Mouse (Mus musculus) forebrain, embryonic 14.5 days (tissue): ENCODE measurements around the gene Tmem72. TPM values are rescaled to one million over a fixed set of nuclear protein-coding genes. Genes with fewer than 3 reads are reported as not detected.

ENCODE experiments used
- ATAC-seq: fragments of 200-750 bp; cut with Nextera tagmentation; 2 replicates; pipeline ENCODE4 v1.8.0; 2017; ENCODE audit warnings: mild to moderate bottlenecking, moderate library complexity
- DNase-seq: peaks from one replicate; pipeline ENCODE4 v3.0.0-alpha.2; 2015; ENCODE audit warnings: low spot score
- H3K27ac ChIP-seq: fragments of 300-500 bp; sonication (generic); 2 replicates; pipeline ENCODE4 v1.5.1; 2014; ENCODE audit warnings: low read depth, mild to moderate bottlenecking, control low read depth, low read length, moderate library complexity
- H3K27me3 ChIP-seq: fragments of 300-500 bp; sonication (generic); replicated peaks from 2 replicates; pipeline ENCODE4 v1.6.1; 2014; ENCODE audit warnings: low read length, control low read depth, mixed read lengths; ENCODE audit not compliant: control insufficient read depth, insufficient read depth
- H3K36me3 ChIP-seq: fragments of 300-500 bp; sonication (generic); 2 replicates; pipeline ENCODE4 v1.6.1; 2014; ENCODE audit warnings: low read length, control low read depth; ENCODE audit not compliant: control insufficient read depth, insufficient read depth
- H3K4me1 ChIP-seq: fragments of 300-500 bp; sonication (generic); 2 replicates; pipeline ENCODE4 v1.6.1; 2014; ENCODE audit warnings: antibody characterized with exemption, low read length, control low read depth; ENCODE audit not compliant: control insufficient read depth, insufficient read depth
- H3K4me2 ChIP-seq: fragments of 300-500 bp; sonication (generic); 2 replicates; pipeline ENCODE4 v1.6.1; 2014; ENCODE audit warnings: mild to moderate bottlenecking, control low read depth, low read length
- H3K4me3 ChIP-seq: fragments of 300-500 bp; sonication (generic); 2 replicates; pipeline ENCODE4 v1.5.1; 2014; ENCODE audit warnings: low read depth, low read length, control low read depth
- H3K9ac ChIP-seq: fragments of 300-500 bp; sonication (generic); 2 replicates; pipeline ENCODE4 v1.6.1; 2014; ENCODE audit warnings: mild to moderate bottlenecking, low read length, control low read depth, moderate library complexity
- H3K9me3 ChIP-seq: fragments of 300-500 bp; sonication (generic); replicated peaks from 2 replicates; pipeline ENCODE4 v1.6.1; 2016; ENCODE audit warnings: low read length, control low read depth, mixed read lengths; ENCODE audit not compliant: control insufficient read depth
- WGBS: fragments of 180-500 bp; shearing (Covaris S2); extraction: QIAGEN DNeasy Blood & Tissue Kit; methylation state at CpG from one replicate; pipeline ENCODE4 v1.1.7; 2014; 5-methylcytosine and 5-hydroxymethylcytosine counted together
- microRNA-seq: library from miRNA; unstranded; fragments of <30 nt; microRNA quantifications from one replicate; pipeline ENCODE4, GENCODE M21; 2016
- polyA plus RNA-seq: library from polyadenylated mRNA; unstranded; fragments of >200 nt; fragmentation: Nextera tagmentation; extraction: Ambion mirVana; gene quantifications from 2 replicates; pipeline ENCODE4 v1.2.1, GENCODE M21; 2014

Tmem72 gene
- polyA plus RNA-seq, 1 experiment from 2014 or later: 0.80 TPM

GRCm38 (mm10) chr6:116635251-116636180 lies 81.2 kb downstream of the Tmem72 start:
- no peaks in the 10 kb centered on the region for H3K27me3 ChIP-seq
- no peaks in the 10 kb centered on the region for H3K36me3 ChIP-seq
- DNase-seq (no peak), ATAC-seq (no peak)
- no peaks in the 10 kb centered on the region for H3K9me3 ChIP-seq
- no peak overlapping the region for H3K4me2 ChIP-seq
- no peak overlapping the region for H3K27ac ChIP-seq
- no peaks in the 10 kb centered on the region for H3K4me1 ChIP-seq
- H3K9ac ChIP-seq: no peak overlapping the region
- 73% methylated on average over 10 of the region's 10 CpGs for WGBS
- H3K4me3 ChIP-seq: no peak overlapping the region

GRCm38 (mm10) chr6:116633741-116634695 lies 82.7 kb downstream of the Tmem72 start:
- no peaks in the 10 kb centered on the region for H3K27me3 ChIP-seq
- H3K4me1 ChIP-seq: peaks cover 5% of the 10 kb centered on the region; the same call in 1 of the 2 replicates
- H3K27ac ChIP-seq: no peak overlapping the region
- ATAC-seq (no peak), DNase-seq (no peak)
- H3K9ac ChIP-seq: no peak overlapping the region
- H3K4me2 ChIP-seq: no peak overlapping the region
- H3K36me3 ChIP-seq: no peaks in the 10 kb centered on the region
- no peaks in the 10 kb centered on the region for H3K9me3 ChIP-seq
- no peak overlapping the region for H3K4me3 ChIP-seq
- WGBS: 88% methylated on average over 17 of the region's 17 CpGs

- Histone ChIP-seq H3K27me3 (no peaks in the 10 kb centered on the region), H3K27ac (no peak overlapping the region), H3K36me3 (0 out of 2 replicates have a peak, but pooled peaks cover under 1% of the 10 kb centered on the region), H3K4me2 (no peak overlapping the region), H3K9ac (no peak overlapping the region), H3K9me3 (no peaks in the 10 kb centered on the region), H3K4me1 (peaks cover 7% of the 10 kb centered on the region; the same call in 1 of the 2 replicates), H3K4me3 (no peak overlapping the region)
- DNase-seq: peak; percentile 68
- no peak for ATAC-seq
- 55% methylated on average over 1 of the region's 1 CpGs for WGBS
Observed at GRCm38 (mm10) chr6:116632129-116632528, 84.6 kb downstream of the Tmem72 start.

GRCm38 (mm10) chr6:116629766-116630165 lies 86.9 kb downstream of the Tmem72 start:
- DNase-seq: no peak
- WGBS: 92% methylated on average over 10 of the region's 10 CpGs
- Histone ChIP-seq H3K4me2 (no peak overlapping the region), H3K36me3 (peaks cover 20% of the 10 kb centered on the region), H3K9me3 (no peaks in the 10 kb centered on the region), H3K9ac (no peak overlapping the region), H3K27me3 (no peaks in the 10 kb centered on the region), H3K4me3 (no peak overlapping the region), H3K4me1 (peaks cover 9% of the 10 kb centered on the region; the same call in 1 of the 2 replicates), H3K27ac (no peak overlapping the region)
- ATAC-seq: no peak

Small RNA genes within 50 kb of the gene (microRNA-seq; reads per million reads assigned to microRNA genes)
- gene Mir7043: 0.93 reads per million

Other genes with a start within 250 kb of the Tmem72 start
- gene Olfr211, start 227.8 kb downstream of the Tmem72 start, polyA plus RNA-seq: not detected in 2 replicates
- gene Olfr212, start 210.4 kb downstream of the Tmem72 start, polyA plus RNA-seq: not detected in 2 replicates
- gene Olfr213, start 178.5 kb downstream of the Tmem72 start, polyA plus RNA-seq: not detected in 2 replicates
- 0.48 and 0.58 TPM in 2 replicates for gene Gm5580, start 165.8 kb downstream of the Tmem72 start, polyA plus RNA-seq
- not detected in 2 replicates for gene Olfr214, start 162.7 kb downstream of the Tmem72 start, polyA plus RNA-seq
- not detected in 2 replicates for gene Olfr215, start 132.7 kb downstream of the Tmem72 start, polyA plus RNA-seq
- 258 and 271 TPM in 2 replicates for gene Zfp422, start 87.9 kb downstream of the Tmem72 start, polyA plus RNA-seq
- gene Depp1, start 66.3 kb downstream of the Tmem72 start, polyA plus RNA-seq: 6.6 and 7.1 TPM in 2 replicates
- gene Rassf4, start 43.0 kb downstream of the Tmem72 start, polyA plus RNA-seq: 12.7 and 13.8 TPM in 2 replicates